In the genomic region with DNA sequence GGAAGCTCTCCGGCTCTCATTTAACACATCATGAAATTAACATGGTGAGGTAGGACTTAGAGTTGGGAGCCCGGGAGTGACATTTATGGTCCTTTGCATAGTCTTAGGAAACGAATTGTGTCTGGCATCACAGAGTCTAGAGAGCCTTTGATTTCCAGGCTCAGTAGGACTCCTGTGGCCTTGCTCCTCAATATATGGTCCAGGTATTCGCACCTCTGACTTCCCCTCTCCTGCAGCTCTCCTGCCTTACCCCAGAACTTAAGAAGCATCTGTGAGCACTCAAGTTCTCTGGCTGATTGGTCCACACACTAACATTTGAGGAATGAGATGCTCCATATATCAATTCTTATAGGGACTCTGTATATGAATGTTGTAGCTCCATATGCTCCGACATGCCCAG, we compare ENCODE assay signal across 11 mouse cellular contexts.
"Had no signal": no experiment of that assay in that cellular context is flagged by ENCODE, and none has a peak within 500 bp of the region (broad histone marks: within the 10 kb centered on the region; RNA-seq: fewer than 3 reads in every experiment).

No protein-coding gene starts in this region.

- ATAC-seq: intestine, embryonic 16.5 days; liver, embryonic 12.5 days; midbrain, embryonic 15.5 days had no signal

- H3K4me3 ChIP-seq: liver, embryonic 12.5 days; megakaryocyte, embryonic 14.5 days; midbrain, embryonic 15.5 days had no signal

- H3K36me3 ChIP-seq: liver, embryonic 12.5 days; midbrain, embryonic 15.5 days had no signal

- H3K27ac ChIP-seq: liver, embryonic 12.5 days; midbrain, embryonic 15.5 days had no signal

- H3K9me3 ChIP-seq: liver, embryonic 12.5 days; megakaryocyte, embryonic 14.5 days; midbrain, embryonic 15.5 days had no signal

- H3K27me3 ChIP-seq: liver, embryonic 12.5 days; midbrain, embryonic 15.5 days had no signal

- H3K4me2 ChIP-seq: liver, embryonic 12.5 days; lung, embryonic 14.5 days; midbrain, embryonic 11.5 days; midbrain, embryonic 15.5 days had no signal

- DNase-seq: kidney, postnatal 25 days; layer of hippocampus, adult 9-11 months; lung, embryonic 14.5 days; lung, postnatal 4 days; thymus, adult 18-20 months; thymus, postnatal 14 days had no signal

- H3K9ac ChIP-seq: liver, embryonic 12.5 days; lung, embryonic 14.5 days; midbrain, embryonic 15.5 days had no signal

- H3K4me1 ChIP-seq: liver, embryonic 12.5 days; midbrain, embryonic 15.5 days had no signal
